Mouse (Mus musculus): Measurements from ENCODE around the gene Grik3. TPM values are rescaled to one million over a fixed set of nuclear protein-coding genes. Genes with fewer than 3 reads are reported as not detected.

Grik3 gene
- total and polyA plus RNA-seq, 3 experiments = 0.30 to 0.37 (median 0.35) TPM

- no peak for DNase-seq
Observed at GRCm38 (mm10) chr4:125544947-125545767, 54.7 kb downstream of the Grik3 start.

- no peak for DNase-seq
Observed at GRCm38 (mm10) chr4:125545768-125546220, 55.3 kb downstream of the Grik3 start.

GRCm38 (mm10) chr4:125548190-125548589 lies 57.7 kb downstream of the Grik3 start:
- DNase-seq = no peak

GRCm38 (mm10) chr4:125553754-125554153 lies 63.3 kb downstream of the Grik3 start:
- DNase-seq = peak; percentile 20

- DNase-seq = peak; percentile 24
Observed at GRCm38 (mm10) chr4:125556405-125557308, 66.2 kb downstream of the Grik3 start.

GRCm38 (mm10) chr4:125559564-125559963 lies 69.1 kb downstream of the Grik3 start:
- DNase-seq = no peak

- no peak for DNase-seq
Observed at GRCm38 (mm10) chr4:125560806-125561205, 70.3 kb downstream of the Grik3 start.

GRCm38 (mm10) chr4:125563579-125563978 lies 73.1 kb downstream of the Grik3 start:
- DNase-seq = no peak

- peak; percentile 6 for DNase-seq
Observed at GRCm38 (mm10) chr4:125564008-125564710, 73.7 kb downstream of the Grik3 start.

- no peak for DNase-seq
Observed at GRCm38 (mm10) chr4:125565711-125566439, 75.4 kb downstream of the Grik3 start.

GRCm38 (mm10) chr4:125568210-125568609 lies 77.7 kb downstream of the Grik3 start:
- DNase-seq = no peak

- DNase-seq = no peak
Observed at GRCm38 (mm10) chr4:125571651-125572311, 81.3 kb downstream of the Grik3 start.

GRCm38 (mm10) chr4:125572312-125572663 lies 81.8 kb downstream of the Grik3 start:
- no peak for DNase-seq

GRCm38 (mm10) chr4:125573000-125573399 lies 82.5 kb downstream of the Grik3 start:
- no peak for DNase-seq

- no peak for DNase-seq
Observed at GRCm38 (mm10) chr4:125573951-125574675, 83.6 kb downstream of the Grik3 start.

- DNase-seq = no peak
Observed at GRCm38 (mm10) chr4:125580336-125580735, 89.8 kb downstream of the Grik3 start.

- no peak for DNase-seq
Observed at GRCm38 (mm10) chr4:125583272-125583671, 92.8 kb downstream of the Grik3 start.

- DNase-seq = no peak
Observed at GRCm38 (mm10) chr4:125583935-125584334, 93.4 kb downstream of the Grik3 start.

GRCm38 (mm10) chr4:125584676-125585075 lies 94.2 kb downstream of the Grik3 start:
- no peak for DNase-seq

- no peak for DNase-seq
Observed at GRCm38 (mm10) chr4:125587577-125587976, 97.1 kb downstream of the Grik3 start.
